Mouse (Mus musculus): ENCODE data around the gene Mocs2.

DNA sequence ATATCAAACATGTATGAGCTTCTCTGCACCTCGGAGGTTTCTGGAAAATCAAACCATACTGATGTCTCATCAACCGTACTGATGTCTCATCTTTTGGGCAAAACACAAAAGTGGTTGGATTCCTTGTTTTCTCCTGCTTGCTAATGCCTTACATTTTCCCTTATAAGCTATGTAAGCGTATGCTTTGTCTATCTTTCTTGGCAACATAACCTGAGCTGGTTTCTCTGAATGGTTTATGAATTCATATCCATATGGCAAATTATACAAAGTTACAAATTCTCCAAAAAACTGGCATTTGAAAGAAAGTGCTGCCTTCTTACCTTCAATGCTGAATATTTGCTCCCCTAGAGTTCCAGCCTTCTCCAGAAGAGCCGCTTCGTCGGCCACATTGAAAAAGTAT is 56.7 kb downstream of the Mocs2 start:
- TF ChIP-seq CTCF (IDR thresholded peaks at IDR 0.05; ENCODE audit: low read depth): no peak
- TF ChIP-seq EP300 (optimal IDR thresholded peaks at IDR 0.05): no peak
